Mouse (Mus musculus) spleen, adult 2 months (tissue): ENCODE results near the gene Adgrd1. TPM values are rescaled to one million over a fixed set of nuclear protein-coding genes. Genes with fewer than 3 reads are reported as not detected.

ENCODE experiments used
- DNase-seq, 2 experiments: peaks; one replicate each; pipeline versions ENCODE4 v3.0.0 to v3.0.0-alpha.2; 2012 to 2021; ENCODE audit warnings: low spot score in 2 of 2, low read depth in 1 of 2
- H3K27ac ChIP-seq: fragments of 200-500 bp; 2 replicates; pipeline ENCODE4 v1.5.1; 2012; ENCODE audit warnings: low read length, inconsistent platforms; ENCODE audit not compliant: insufficient read depth
- H3K27me3 ChIP-seq: fragments of 200-500 bp; 2 replicates; pipeline ENCODE4 v1.6.1; 2012; ENCODE audit warnings: mild to moderate bottlenecking, moderate library complexity, low read length, inconsistent platforms; ENCODE audit not compliant: control insufficient read depth, insufficient read depth
- H3K36me3 ChIP-seq: fragments of 200-500 bp; 2 replicates; pipeline ENCODE4 v1.6.1; 2012; ENCODE audit warnings: mild to moderate bottlenecking, low read length, inconsistent platforms; ENCODE audit not compliant: control insufficient read depth, insufficient read depth
- H3K4me1 ChIP-seq: fragments of 200-500 bp; 2 replicates; pipeline ENCODE4 v1.6.1; 2011; ENCODE audit warnings: inconsistent platforms; ENCODE audit not compliant: control insufficient read depth, insufficient read depth, insufficient read length
- H3K4me3 ChIP-seq: fragments of 200-500 bp; 2 replicates; pipeline ENCODE4 v1.5.1; 2011; ENCODE audit warnings: mild to moderate bottlenecking, inconsistent platforms; ENCODE audit not compliant: insufficient read depth, insufficient read length; ENCODE audit errors: extremely low read depth
- CTCF ChIP-seq: fragments of 200-500 bp; IDR thresholded peaks from 2 replicates; pipeline ENCODE4 v1.5.1; 2011; ENCODE audit warnings: mild to moderate bottlenecking, inconsistent platforms; ENCODE audit not compliant: insufficient read depth, insufficient read length, insufficient replicate concordance; ENCODE audit errors: extremely low read depth
- POLR2A ChIP-seq: fragments of 200-500 bp; IDR thresholded peaks from 2 replicates; pipeline ENCODE4 v1.6.1; 2011; ENCODE audit warnings: low read depth, low read length, inconsistent platforms
- WGBS: fragments of 180-500 bp; shearing (Covaris S2); methylation state at CpG from one replicate; pipeline ENCODE4 v1.1.7; 2018; 5-methylcytosine and 5-hydroxymethylcytosine counted together
- polyA plus RNA-seq: library from polyadenylated mRNA; depleted of rRNA; stranded (reverse); fragments of >200 nt; gene quantifications from 2 replicates; pipeline ENCODE4 v1.2.3, GENCODE M21; 2012

Gene Adgrd1
- polyA plus RNA-seq, 1 experiment: 1.2 TPM

DNA sequence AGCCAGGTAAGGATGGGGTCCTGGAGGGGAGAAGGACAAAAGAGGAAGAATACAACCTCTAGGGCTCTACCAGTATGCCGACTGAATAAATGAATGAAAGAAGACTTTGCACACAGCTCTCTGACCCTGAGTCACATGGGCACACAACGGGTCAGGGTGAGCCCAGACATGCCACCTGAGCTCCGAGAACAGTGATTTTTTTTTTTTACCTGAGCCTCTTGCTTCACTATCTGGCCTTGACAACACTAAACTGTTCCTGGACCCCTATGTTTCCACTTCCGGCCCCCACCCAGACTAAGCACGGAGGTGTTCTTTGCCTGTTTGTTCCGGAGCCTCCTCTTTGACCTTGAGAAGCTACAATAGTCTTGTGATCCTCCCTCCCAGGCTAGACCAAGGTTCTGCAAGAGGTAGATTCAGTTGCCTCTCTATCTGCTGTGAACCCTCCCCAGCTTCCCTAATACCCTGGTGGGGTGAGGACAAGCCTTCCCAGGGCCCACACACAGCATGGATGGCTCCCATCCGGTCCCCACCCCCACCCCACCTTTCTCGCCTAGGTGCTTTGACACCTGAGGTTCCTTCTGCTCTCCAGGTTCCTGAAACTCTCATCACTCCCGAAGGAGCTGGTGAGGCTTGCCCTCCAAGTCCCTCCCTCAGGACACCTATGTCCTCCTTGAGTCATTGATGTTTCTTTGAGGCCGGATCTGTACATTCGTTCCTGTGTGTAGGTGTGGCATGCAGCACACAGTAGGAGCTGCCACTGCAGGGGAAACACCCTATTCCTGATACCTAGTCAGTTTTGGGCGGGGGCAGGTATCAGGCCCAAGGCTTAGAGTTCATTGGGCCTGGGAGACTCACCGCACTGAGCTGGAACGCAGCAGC lies 58.7 kb downstream of the Adgrd1 start:
- no peaks in the 10 kb centered on the region for H3K27me3 ChIP-seq
- H3K4me1 ChIP-seq: no peaks in the 10 kb centered on the region
- DNase-seq: no peak
- WGBS: 70% methylated on average over 14 of the region's 14 CpGs
- H3K36me3 ChIP-seq: no peaks in the 10 kb centered on the region
- TF ChIP-seq CTCF: no peak
- TF ChIP-seq POLR2A: no peak
- no peak overlapping the region for H3K4me3 ChIP-seq
- no peak overlapping the region for H3K27ac ChIP-seq

GRCm38 (mm10) chr5:129155902-129156311 lies 59.4 kb downstream of the Adgrd1 start:
- Histone ChIP-seq H3K27me3 (no peaks in the 10 kb centered on the region), H3K4me3 (no peak overlapping the region), H3K27ac (no peak overlapping the region), H3K36me3 (no peaks in the 10 kb centered on the region), H3K4me1 (no peaks in the 10 kb centered on the region)
- WGBS: 56% methylated on average over 9 of the region's 9 CpGs
- TF ChIP-seq CTCF: no peak
- TF ChIP-seq POLR2A: no peak
- no peak for DNase-seq

GRCm38 (mm10) chr5:129161372-129162051 lies 65.0 kb downstream of the Adgrd1 start:
- Histone ChIP-seq H3K27ac (no peak overlapping the region), H3K36me3 (no peaks in the 10 kb centered on the region), H3K27me3 (no peaks in the 10 kb centered on the region), H3K4me1 (no peaks in the 10 kb centered on the region), H3K4me3 (no peak overlapping the region)
- TF ChIP-seq CTCF (no peak), POLR2A (no peak)
- WGBS: 81% methylated on average over 11 of the region's 11 CpGs
- DNase-seq: no peak

DNA sequence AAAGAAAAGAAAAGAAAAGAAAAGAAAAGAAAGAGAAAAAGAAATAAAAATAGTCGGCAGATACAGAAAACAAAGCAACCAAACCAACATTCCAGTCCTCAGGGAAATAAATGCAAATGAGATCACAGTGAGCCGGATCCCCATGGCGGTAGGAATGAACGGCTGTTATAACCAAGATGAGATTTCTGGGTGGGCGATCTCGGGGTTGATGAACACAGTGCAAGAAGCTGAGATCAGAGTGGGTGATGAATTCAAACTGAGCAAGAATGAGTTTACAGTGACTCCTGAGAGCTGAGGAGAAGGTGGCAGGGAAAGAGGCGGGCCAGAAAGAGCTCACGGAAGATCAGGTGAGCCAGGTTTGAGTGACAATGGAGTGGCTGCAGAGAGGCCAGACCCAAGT lies 66.9 kb downstream of the Adgrd1 start:
- TF ChIP-seq POLR2A (no peak), CTCF (no peak)
- no peak overlapping the region for H3K27ac ChIP-seq
- no peak for DNase-seq
- WGBS: 88% methylated on average over 8 of the region's 8 CpGs
- H3K4me3 ChIP-seq: no peak overlapping the region
- no peaks in the 10 kb centered on the region for H3K27me3 ChIP-seq
- H3K36me3 ChIP-seq: no peaks in the 10 kb centered on the region
- H3K4me1 ChIP-seq: no peaks in the 10 kb centered on the region

GRCm38 (mm10) chr5:129164091-129164490 lies 67.5 kb downstream of the Adgrd1 start:
- Histone ChIP-seq H3K27me3 (no peaks in the 10 kb centered on the region), H3K36me3 (no peaks in the 10 kb centered on the region), H3K4me1 (no peaks in the 10 kb centered on the region), H3K4me3 (no peak overlapping the region), H3K27ac (no peak overlapping the region)
- TF ChIP-seq CTCF (no peak), POLR2A (no peak)
- WGBS: 45% methylated on average over 10 of the region's 10 CpGs
- DNase-seq: no peak

- H3K36me3 ChIP-seq: no peaks in the 10 kb centered on the region
- WGBS: 81% methylated on average over 10 of the region's 10 CpGs
- H3K27me3 ChIP-seq: no peaks in the 10 kb centered on the region
- no peaks in the 10 kb centered on the region for H3K4me1 ChIP-seq
- no peak for TF ChIP-seq POLR2A
- TF ChIP-seq CTCF: no peak
- DNase-seq: no peak
- H3K4me3 ChIP-seq: no peak overlapping the region
- no peak overlapping the region for H3K27ac ChIP-seq
Observed at GRCm38 (mm10) chr5:129164911-129165584, 68.5 kb downstream of the Adgrd1 start.
